Mouse (Mus musculus): ENCODE measurements around the gene Arvcf.

The Arvcf gene

DNA sequence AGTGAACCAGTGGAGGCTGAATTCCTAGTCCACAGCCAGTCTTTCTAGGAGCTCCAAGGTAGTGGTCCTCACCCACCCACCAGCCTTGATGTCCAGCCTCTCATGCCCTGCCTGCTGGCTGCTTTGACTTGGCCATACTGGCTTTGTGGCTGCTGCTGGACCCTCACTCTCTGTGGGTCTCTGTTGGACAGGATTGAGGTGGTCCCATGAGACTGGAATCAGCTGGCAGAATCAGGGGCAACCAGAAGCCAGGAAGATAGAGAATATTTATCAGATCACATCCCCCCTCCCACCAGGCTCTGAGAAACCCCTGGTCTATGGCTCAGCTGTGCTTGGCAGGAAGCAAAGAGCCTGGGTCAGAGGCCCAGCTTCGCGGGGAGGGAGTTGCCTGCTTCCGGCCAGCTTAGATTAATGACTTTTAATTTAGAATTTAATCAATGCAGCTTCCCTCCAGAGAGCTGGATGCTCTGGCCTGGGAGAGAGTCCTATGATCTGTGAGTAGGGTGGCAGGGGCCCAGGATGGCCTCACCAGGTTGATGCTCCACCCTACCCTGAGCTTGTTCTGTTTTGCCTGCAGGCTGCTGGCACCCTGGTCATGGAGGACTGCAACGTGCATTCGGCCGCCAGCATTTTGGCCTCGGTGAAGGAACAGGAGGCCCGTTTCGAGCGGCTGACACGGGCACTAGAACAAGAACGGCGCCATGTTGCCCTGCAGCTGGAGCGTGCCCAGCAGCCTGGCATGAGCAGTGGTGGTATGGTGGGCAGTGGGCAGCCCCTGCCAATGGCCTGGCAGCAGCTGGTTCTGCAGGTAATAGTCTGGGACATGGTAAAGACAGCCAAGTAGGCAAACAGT lies 40.8 kb downstream of the Arvcf start:
- DNase-seq (ENCODE audit: low read depth) = no peak

DNA sequence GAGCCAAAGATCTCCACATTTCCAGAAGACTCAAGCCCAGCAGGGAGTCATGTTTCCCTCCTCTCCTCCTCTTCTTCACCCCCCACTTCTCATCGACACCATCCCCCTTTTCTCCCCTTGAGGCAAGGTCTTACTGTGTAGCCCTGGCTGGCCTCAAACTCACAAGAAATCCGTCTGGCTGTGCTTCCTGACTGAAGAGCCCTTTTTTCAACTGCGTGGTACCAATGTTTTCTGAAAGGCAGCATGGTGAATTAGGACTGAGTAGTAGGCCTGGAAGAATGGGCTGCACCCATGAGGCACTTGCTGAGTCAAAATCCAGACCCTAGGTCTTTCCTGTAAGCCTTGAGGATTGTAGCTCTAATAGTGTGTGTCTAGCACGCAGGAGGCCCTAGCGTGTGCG lies 42.4 kb downstream of the Arvcf start:
- DNase-seq (ENCODE audit: low read depth) = no peak

DNA sequence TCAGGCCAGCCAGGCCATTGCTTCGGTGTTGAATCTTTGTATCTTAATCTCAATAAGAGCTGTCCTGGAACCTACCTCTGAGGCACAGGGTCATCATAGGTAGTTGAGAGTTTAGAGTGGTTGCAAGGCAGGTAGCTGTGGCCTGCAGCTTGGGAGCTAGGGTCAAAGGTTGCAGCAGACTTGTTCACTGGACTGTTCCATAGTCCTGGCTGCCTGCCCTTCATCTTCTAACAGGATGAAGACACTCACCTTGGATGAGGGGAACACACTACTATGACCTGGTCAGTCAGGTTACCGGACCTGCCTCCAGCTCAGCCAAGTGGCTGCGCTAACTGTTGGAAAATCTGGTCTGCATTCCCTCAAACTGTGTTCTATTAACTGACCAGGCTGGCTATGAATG lies 43.1 kb downstream of the Arvcf start:
- no peak for DNase-seq (ENCODE audit: low read depth)

DNA sequence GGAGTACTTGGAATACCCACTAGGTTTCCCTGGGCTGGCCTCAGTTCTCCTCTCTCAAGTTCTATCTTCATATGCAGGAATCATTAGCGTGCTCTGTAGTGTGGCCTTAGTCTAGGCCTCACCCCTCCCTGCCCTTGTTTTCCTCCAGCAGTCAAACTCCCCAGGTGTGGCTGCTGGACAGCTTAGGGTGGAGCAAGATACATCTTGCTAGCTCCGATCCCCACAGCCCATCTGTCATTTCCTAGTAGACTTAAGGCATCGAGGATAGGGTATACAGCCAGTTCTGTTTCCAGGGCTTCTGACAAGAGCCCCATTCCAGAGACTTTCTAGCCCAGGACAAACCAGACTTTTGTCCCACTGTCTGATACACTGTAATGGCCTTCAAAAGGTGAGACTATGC lies 43.7 kb downstream of the Arvcf start:
- no peak for DNase-seq (ENCODE audit: low read depth)

DNA sequence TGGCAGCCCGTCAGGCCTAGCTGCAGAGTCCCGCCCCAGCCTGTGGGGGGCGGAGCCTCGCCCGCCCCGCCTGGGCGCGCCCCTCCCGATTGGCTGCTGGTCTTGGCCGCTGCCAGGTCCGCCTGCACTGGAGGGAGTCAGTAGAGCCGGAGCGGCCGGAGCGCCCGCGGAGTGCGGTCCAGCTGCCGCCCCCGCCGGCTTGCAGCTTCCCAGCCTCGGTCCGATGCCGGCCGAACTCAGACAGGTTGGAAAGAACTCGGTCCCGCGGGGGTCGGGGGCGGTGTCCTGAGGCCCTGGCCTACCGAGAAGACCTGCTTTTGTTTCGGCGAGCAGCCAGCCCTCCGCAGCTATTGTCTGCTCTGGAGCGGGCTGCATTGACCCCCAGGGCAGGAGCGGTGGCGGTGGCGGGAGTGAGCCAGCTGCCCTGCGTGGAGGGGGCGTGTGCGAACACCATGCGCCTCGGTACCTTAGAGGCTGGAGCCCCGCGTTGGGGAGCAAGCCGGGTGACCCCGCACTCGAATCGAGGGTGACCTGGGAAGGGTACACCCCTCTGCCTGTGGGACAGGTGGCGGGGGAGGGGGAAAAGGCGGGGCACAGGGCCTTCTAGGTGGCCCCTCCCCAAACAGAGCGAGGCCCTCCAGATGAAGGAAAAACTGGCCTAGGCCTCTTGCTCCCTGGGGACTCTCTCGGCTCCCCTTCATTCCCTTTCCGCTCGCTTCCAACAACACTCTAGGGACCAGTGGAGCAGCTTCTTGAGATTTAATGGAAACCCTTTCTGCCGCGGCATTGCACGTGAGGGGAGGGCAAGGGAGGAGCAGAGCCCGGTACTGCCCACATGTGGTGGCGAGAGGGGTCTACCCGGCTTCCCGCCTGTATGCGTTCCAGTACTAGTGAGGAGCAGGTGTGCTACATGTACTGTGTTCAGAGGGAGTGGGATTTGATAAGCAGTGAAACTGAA lies 44.8 kb downstream of the Arvcf start:
- DNase-seq (ENCODE audit: low read depth) = peak; percentile 75

DNA sequence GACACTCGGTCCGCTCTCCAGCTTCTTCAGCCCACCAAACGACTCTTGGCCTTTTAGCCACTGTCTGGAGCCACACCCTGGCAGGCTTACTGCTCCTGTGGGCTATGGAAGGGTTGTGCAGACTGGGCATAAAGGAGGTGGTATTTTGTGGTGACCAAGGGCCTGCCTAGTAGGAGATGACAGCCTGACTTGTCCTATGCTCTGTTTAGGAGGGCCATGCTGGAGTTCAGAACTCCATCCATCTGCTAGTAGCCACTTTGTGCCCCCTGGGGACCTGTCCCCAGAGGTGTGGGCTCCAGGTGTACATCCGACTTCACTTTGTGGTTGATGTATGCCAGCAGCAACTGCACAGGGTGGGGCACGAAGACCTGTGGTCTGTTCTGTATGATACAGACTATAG lies 45.6 kb downstream of the Arvcf start:
- no peak for DNase-seq (ENCODE audit: low read depth)

DNA sequence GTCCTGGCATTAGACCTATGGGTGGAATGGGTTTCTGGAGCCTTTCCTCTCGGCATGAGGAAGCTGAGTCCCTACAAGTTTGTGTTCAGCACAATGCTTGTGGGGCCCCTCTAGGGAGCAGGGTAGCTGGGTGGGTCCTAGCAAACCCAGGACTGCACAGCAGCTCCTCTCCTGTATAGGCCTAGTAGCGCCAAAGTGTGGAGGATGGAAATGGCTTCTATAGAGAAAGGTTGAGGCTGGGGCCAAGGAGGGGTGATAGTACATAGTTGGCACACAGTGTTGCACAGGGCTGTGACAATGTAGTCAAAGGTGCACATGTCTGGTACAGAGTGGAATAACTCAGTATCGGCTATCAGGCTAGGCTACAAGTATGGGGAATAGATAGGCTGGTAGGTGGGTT lies 46.1 kb downstream of the Arvcf start:
- DNase-seq (ENCODE audit: low read depth) = no peak

DNA sequence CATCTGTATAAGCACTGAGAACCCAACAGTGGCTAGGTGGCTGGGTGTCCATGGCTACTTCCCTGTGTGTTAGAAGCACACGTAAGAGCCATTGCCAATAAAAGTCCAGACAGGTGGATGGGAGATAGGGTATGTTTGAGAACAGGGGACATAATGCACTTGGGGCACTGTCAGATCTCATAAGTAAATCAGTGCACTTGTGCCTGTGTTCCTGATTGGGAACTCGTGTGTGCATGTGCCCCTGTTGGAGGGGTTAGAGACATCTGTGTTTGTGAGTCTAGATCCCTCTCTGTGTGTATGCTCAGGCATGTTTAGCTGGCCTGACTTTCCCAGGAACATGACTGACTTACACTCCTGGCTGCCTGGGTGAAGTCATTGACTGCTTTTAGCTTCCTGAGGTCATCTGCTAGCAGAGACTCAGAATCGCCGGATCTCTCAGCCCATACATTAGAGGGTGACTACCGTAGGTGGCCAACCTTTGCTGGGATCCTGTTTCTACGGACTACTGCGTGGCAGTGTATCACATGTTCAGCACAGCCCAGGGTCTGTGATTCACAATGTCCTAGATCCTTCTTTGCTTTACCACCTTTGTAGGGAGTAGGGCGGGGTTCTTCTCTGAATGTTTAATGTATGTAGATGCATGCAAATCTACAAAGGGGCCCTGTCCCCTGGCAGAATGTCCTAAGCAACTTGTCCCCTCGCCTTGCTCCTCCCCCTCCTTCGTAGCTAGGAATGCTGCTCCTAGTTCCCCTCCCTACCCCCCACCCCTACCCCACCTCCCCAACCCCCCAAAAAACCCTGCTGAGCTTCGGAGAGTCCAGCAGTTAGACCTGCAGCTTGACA lies 47.0 kb downstream of the Arvcf start:
- no peak for DNase-seq (ENCODE audit: low read depth)

DNA sequence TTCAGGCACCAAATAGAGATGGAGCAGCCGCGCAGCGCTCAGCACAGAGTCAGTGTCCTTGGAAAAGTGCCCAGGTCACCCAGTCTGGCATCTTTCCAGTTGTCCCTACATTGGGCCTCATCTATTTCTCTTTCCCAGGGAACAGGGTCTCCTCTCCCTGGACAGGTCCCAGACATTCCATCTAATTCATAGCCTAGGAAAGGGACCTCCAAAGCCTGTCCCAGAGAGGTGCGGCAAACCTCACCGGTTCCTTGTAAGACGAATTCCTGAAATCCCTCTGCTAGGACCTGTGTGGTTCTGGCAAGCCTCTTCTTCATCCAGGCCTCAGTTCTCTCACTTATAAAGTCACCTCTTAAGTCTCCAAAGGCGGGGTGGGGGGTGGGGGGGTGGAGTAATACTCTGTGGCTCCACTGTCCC lies 47.6 kb downstream of the Arvcf start:
- DNase-seq (ENCODE audit: low read depth) = no peak

DNA sequence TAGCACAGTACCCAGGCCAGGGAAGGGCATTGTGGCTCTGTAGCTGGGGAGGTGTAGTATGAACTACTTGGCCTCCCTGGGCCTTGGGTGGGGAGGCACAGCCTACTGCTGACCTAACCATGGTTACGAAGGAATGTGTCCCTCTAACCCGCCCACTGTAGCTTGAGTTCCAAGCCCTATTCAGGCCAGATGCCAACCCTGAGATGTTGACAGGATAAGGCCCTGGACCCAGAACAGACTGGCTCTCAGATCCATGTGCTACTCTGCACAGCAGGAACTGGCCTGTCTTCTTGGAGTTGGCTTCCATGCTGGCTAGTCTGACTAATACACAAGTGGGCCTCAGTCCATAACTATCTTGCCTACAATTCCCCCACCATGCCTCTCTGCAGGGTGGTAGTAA lies 48.2 kb downstream of the Arvcf start:
- no peak for DNase-seq (ENCODE audit: low read depth)

DNA sequence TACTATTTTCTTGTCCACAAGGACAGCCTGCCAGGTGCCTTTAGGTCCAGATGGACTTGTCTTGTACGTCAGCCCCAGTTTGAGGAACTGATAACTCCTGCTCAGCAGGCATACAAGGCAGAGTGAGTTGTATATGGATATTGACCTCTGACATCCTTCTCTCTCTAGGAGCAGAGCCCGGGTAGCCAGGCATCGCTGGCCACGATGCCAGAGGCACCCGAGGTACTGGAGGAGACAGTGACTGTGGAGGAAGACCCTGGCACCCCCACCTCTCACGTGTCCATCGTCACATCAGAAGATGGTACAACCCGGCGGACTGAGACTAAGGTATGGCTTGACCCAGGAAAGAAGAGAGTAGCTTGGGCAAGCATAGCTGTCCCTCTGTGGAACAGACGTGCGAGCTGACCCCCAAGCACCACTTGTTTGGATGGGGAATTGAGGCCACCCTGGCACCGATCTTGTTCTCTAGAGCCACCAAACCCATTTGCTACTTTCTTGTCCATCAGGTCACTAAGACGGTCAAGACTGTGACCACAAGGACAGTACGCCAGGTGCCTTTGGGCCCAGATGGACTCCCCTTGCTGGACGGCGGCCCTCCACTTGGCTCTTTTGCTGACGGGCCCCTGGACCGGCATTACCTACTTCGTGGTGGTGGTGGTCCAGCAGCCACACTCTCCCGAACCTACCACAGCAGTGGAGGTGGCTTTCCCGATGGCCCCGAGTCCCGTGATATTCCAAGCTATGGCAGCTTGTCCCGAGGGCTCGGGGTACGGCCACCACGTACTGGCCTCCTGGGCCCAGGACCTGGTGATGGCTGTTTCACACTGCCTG lies 49.0 kb downstream of the Arvcf start:
- DNase-seq (ENCODE audit: low read depth) = no peak

DNA sequence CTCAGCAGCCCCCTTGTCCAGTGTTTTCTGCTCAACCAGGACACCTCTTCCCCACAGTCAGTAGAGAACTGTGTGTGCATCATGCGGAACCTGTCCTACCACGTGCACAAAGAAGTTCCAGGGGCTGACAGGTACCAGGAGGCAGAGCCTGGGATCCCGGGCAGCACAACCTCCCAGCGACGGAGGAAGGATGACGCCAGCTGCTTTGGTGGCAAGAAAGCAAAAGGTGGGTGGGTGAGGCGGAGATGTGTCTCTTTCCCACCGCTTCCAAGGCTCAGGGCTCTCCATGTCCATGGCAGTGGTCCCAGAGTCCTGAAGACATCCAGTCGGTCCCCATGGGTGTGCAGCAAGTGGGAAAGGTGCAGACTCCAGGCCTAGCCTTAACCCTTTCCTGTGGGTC lies 52.0 kb downstream of the Arvcf start:
- DNase-seq (ENCODE audit: low read depth) = no peak

DNA sequence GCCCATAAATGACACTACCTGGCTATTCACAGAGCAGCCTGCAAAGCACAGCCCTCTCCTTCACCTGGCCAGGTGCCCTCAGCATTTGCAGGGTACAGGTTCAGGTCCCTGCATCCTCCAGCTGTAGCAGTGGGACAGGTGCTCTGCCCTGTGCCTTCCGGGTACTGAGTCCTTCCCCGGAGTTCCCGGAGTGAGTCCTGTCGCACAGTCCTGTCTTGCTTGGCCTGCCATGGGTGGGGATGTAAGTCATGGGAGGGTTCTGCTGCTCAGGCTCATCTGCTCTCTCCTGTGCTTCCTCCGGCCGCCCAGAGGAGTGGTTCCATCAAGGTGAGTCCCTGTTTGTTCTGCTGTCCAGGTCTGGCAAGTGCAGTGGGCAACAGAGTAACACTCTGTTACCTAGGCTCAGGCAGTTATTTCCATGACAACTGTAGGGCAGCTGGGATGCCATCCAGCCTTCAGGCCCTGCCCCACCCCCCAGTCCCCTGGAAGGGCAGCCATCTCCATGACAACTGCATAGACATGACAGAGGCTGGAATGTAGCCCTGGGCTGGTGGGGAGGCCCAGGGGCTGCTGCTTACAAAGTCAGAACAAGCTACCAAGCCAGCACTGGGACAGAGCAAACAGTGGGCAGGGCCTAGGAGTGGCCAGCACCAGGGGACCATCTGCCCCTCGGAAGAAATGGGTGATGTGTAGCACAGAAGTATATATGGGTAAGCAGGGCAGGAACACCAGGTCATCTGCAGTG lies 52.7 kb downstream of the Arvcf start:
- no peak for DNase-seq (ENCODE audit: low read depth)

DNA sequence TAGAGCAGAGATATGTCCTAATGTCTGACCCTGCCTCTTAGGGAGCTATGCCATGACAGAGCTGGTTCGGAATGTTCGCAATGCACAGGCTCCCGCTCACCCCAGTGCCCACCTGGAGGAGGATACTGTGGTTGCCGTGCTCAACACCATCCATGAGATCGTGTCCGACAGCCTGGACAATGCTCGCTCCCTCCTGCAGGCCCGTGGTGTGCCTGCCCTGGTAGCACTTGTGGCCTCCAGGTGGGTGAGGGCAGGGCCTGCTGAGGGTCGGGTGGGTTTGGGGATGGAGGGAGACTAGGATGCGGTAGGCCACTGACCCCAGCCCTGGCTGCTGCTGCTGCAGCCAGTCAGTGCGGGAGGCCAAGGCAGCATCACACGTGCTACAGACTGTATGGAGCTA lies 55.3 kb downstream of the Arvcf start:
- no peak for DNase-seq (ENCODE audit: low read depth)

DNA sequence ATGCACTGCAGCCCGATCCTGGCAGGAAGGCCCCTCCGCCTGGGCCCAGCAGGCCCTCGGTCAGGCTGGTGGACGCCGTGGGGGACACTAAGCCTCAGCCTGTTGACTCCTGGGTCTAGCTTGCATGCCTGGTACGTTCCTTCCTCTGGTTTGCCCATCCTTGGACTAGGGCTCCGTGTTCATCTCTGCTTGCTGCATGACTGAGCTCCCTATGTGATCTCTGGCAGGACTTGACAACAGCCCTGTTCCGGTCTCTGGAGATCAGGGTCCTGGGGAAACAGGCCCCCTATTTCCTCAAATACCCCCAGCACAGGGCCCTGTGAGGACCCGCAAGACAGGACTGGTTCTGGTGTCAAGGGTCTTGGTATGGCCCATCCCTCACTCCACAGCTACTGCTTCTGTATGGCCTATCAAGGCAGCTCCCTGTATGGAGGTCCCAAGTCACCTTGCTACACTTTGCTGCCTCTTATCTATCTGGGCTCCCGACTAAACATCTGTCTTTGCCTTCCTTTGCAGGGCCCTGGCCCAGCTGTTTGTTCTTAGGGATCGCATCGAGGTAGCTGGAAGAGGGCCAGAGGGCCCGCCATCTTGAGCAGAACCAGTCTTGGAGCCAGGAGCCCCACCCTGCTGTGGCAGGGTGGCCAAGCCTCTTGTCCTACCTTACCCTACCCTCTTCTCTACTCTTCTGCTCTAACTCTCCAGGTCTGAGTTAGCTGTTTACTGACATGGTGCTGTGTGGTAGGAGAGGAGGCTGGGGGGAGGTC lies 57.3 kb downstream of the Arvcf start:
- DNase-seq (ENCODE audit: low read depth) = no peak

DNA sequence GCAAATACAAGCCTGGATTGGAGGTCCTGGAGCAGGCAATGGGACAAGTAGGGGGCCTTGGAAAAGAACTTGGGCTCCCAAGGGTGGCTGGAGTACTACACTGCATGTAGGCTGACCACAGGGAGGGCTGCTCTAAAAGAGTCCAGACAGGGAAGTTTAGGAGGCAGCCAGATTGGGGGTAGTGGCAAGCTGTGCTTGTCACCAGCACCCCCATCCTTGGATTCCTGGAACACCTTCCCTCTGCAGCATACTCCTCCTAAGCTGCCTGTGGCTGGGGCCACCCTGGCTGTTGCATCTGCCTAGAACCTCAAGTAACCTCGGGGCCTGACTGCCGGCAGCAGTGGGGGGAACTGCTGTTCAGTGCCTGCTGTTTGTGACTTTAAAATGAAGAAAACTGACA lies 57.9 kb downstream of the Arvcf start:
- no peak for DNase-seq (ENCODE audit: low read depth)

DNA sequence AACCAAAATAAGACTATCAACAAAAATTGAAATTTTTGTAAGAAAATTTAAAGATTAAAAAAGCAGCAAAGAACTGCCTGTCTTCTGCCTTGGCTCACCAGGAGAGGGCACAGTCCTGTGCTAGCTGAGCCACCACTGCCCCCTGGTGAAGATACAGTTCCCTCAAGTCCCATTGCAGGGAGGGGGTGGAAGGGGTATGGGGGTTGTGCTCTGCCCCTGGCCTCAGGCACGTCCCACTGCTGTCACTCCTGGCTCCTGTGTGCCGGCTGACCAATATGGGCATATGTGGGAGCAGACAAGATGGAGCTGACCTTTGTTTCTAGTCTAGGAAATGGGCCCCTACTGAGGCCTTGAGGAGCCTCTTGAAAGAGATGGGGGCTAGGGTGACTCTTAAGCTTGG lies 58.3 kb downstream of the Arvcf start:
- peak; percentile 58 for DNase-seq (ENCODE audit: low read depth)

DNA sequence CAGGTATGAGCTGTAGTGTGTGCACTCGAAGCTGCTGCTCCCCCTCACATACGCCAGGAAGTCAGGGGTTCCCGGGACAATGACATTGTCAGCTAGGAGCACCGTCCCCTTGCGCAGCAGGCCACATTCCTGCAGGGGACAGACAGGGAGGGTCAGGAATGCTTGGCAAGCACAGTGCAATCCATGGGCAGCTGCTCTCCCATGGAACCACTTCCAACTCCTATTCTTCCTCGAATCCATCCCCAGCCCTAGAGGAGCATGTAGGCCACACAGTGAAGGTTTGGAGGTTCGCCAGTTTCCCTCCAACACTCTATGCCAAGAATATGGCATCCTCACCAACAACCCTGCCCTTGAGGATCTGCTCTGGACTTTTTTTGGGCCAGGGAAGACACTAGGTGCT lies 59.9 kb downstream of the Arvcf start:
- DNase-seq (ENCODE audit: low read depth) = no peak

DNA sequence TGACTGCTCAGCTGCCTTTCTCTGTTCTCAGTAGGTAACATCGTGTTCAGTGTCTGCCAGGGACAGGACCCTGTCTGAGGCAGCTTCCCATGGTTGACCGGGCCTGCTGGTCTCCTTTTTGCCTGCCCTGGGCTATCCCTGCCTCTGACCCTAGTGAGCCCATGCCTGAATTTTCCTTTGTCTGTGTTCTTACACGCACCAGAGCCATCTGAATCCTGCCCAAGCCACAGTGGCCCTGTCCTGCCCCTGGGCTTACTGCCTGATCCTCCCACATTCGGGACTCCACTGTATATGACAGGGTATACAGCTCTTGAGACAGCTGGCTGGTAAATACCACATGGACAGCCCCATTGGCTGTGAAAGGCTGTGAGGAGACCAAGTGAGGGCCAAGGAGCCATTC lies 61.8 kb downstream of the Arvcf start:
- no peak for DNase-seq (ENCODE audit: low read depth)

DNA sequence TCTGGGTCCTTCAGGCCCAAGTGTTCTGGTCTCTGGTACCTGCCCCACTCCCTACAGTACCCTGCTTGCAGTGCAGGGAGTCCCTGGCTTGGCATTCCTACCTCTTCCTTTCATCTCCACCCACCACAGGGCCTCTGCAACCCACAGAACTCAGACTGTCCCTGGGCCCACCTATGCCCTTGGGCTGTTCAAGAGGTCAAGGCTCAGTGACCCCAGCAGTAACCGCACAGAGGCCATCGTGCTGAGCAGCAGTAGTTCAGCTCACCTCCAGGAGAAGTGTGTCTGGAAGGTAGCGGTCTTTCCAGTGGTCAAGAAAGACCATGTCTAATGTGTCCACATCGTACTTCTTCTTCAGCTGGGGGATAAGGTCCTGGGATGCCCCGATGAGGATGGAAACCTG lies 62.4 kb downstream of the Arvcf start:
- DNase-seq (ENCODE audit: low read depth) = no peak
